Comparison of ENCODE assay signal across 21 mouse cellular contexts in the genomic region with DNA sequence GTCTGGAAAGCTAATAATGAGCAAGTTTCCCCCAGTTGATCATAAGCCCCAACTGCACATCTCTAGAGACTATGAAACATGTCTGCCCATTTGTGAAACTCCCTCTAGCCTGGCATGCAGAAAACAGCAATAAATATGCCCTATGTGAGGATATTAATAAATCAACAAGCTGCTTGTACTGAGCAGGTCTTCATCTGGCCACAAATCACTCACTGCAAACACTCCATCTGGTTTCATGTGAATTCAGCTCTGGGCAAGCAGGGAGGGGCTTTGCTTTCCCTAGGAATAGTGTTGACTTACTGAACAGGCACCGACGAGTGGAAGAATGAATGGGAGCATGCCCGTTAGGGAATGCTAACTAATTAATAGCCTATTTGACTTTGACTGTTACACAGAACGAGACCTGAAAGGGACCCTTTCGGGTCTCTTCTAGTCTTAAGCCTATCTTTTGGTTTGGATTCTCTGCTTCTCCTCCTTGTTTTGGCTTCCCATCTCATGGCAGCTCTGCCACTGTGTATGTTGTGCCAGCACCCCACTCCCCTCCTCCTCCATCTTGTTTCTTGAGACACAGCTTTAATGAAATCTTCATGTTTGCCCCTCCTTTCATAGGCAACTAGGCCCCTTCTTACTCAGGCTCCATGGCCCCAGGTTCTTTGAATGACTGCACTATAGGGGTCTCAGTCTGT.
A peak's percentile ranks its signal among the peaks of the same experiment; 100 is the strongest.
DNase-seq lines count a peak whose midpoint lies in the region; ATAC-seq lines count a peak whose summit lies in the region.
"Had no signal": no experiment of that assay in that cellular context is flagged by ENCODE, and none has a peak within 500 bp of the region (broad histone marks: within the 10 kb centered on the region; RNA-seq: fewer than 3 reads in every experiment).

No protein-coding gene starts in this region.

- no peaks in the 10 kb centered on the region for H3K9me3 ChIP-seq in hindbrain, embryonic 16.5 days (ENCODE audit: control insufficient read depth, low read length)
- no peaks in the 10 kb centered on the region for H3K9me3 ChIP-seq in hindbrain, embryonic 12.5 days (replicated peaks)
- no peaks in the 10 kb centered on the region for H3K9me3 ChIP-seq in limb, embryonic 11.5 days (ENCODE audit: control insufficient read depth, low read length)
- H3K9me3 ChIP-seq: embryonic facial prominence, embryonic 13.5 days; stomach, embryonic 15.5 days had no signal

- no peak overlapping the region for H3K9ac ChIP-seq in hindbrain, embryonic 16.5 days (ENCODE audit: low read depth, low read length)
- no peak overlapping the region for H3K9ac ChIP-seq in hindbrain, embryonic 12.5 days
- no peak overlapping the region for H3K9ac ChIP-seq in limb, embryonic 11.5 days (ENCODE audit: low read length)
- H3K9ac ChIP-seq: embryonic facial prominence, embryonic 13.5 days; stomach, embryonic 15.5 days had no signal

- WGBS in hindbrain, embryonic 16.5 days, result 50% methylated on average over 5 of the region's 5 CpGs
- WGBS in hindbrain, embryonic 12.5 days, result 76% methylated on average over 5 of the region's 5 CpGs
- WGBS in limb, embryonic 11.5 days, result 30% methylated on average over 5 of the region's 5 CpGs

- H3K27me3 ChIP-seq in hindbrain, embryonic 16.5 days (replicated peaks; ENCODE audit: control insufficient read depth, insufficient read depth, low read length), result no peaks in the 10 kb centered on the region
- H3K27me3 ChIP-seq in hindbrain, embryonic 12.5 days, result no peaks in the 10 kb centered on the region
- no peaks in the 10 kb centered on the region for H3K27me3 ChIP-seq in limb, embryonic 11.5 days (ENCODE audit: control insufficient read depth, insufficient read depth, low read length)
- H3K27me3 ChIP-seq: CH12.LX; embryonic facial prominence, embryonic 13.5 days; stomach, embryonic 15.5 days had no signal

- H3K36me3 ChIP-seq in hindbrain, embryonic 16.5 days (ENCODE audit: control insufficient read depth, insufficient read depth, low read length), result no peaks in the 10 kb centered on the region
- no peaks in the 10 kb centered on the region for H3K36me3 ChIP-seq in hindbrain, embryonic 12.5 days
- H3K36me3 ChIP-seq in limb, embryonic 11.5 days (ENCODE audit: control insufficient read depth, insufficient read depth, low read length), result no peaks in the 10 kb centered on the region
- H3K36me3 ChIP-seq: embryonic facial prominence, embryonic 13.5 days; stomach, embryonic 15.5 days had no signal

- no peak overlapping the region for H3K4me2 ChIP-seq in hindbrain, embryonic 16.5 days (ENCODE audit: low read length)
- H3K4me2 ChIP-seq in hindbrain, embryonic 12.5 days (replicated peaks), result no peak overlapping the region
- no peak overlapping the region for H3K4me2 ChIP-seq in limb, embryonic 11.5 days (ENCODE audit: low read depth, severe bottlenecking)
- H3K4me2 ChIP-seq: embryonic facial prominence, embryonic 13.5 days; stomach, embryonic 15.5 days had no signal

- no peak overlapping the region for H3K27ac ChIP-seq in hindbrain, embryonic 16.5 days (ENCODE audit: low read depth, low read length)
- no peak overlapping the region for H3K27ac ChIP-seq in hindbrain, embryonic 12.5 days
- no peak overlapping the region for H3K27ac ChIP-seq in limb, embryonic 11.5 days (replicated peaks; ENCODE audit: low read depth, low read length)
- H3K27ac ChIP-seq: embryonic facial prominence, embryonic 13.5 days; stomach, embryonic 15.5 days had no signal

- peak; percentile 77 for ATAC-seq in hindbrain, embryonic 16.5 days
- ATAC-seq in hindbrain, embryonic 12.5 days (ENCODE audit: low FRiP score), result no peak
- no peak; the same call in 1 of the 2 replicates for ATAC-seq in limb, embryonic 11.5 days (ENCODE audit: insufficient number of reproducible peaks, low FRiP score, low TSS enrichment, low read depth)
- ATAC-seq: intestine, postnatal 0 days had no signal

- no peaks in the 10 kb centered on the region for H3K4me1 ChIP-seq in hindbrain, embryonic 16.5 days (ENCODE audit: control insufficient read depth, insufficient read depth, low read depth, low read length)
- H3K4me1 ChIP-seq in hindbrain, embryonic 12.5 days, result no peaks in the 10 kb centered on the region
- no peaks in the 10 kb centered on the region for H3K4me1 ChIP-seq in limb, embryonic 11.5 days (ENCODE audit: control insufficient read depth, insufficient read depth, low read length)
- H3K4me1 ChIP-seq: embryonic facial prominence, embryonic 13.5 days; stomach, embryonic 15.5 days had no signal

- H3K4me3 ChIP-seq in hindbrain, embryonic 16.5 days (ENCODE audit: low read length), result no peak overlapping the region
- no peak overlapping the region for H3K4me3 ChIP-seq in hindbrain, embryonic 12.5 days
- no peak overlapping the region for H3K4me3 ChIP-seq in limb, embryonic 11.5 days (ENCODE audit: low read depth, low read length)
- H3K4me3 ChIP-seq: embryonic facial prominence, embryonic 13.5 days; stomach, embryonic 15.5 days had no signal

- peak; percentile 9 to 13 for DNase-seq in cerebellum, postnatal 14 days
- no peak for DNase-seq in cerebellum, adult 8-10 months
- peak; percentile 69 for DNase-seq in forelimb bud, embryonic 11.5 days (ENCODE audit: low read depth, low spot score)
- peak; percentile 52 for DNase-seq in limb, embryonic 11.5 days (ENCODE audit: low spot score)
- DNase-seq in thymus, postnatal 10 days (ENCODE audit: low spot score in 2 of 2), result no peak
- DNase-seq in T-cell, adult 2 months (ENCODE audit: low spot score), result no peak
- DNase-seq: adrenal gland, postnatal 14 days; cerebellum, postnatal 25 days; gastrocnemius, postnatal 10 days; heart, postnatal 14 days; kidney, postnatal 10 days; lung, adult 2 months; right cerebral cortex, adult 18-20 months; spleen, adult 18-20 months; thymus, postnatal 25 days had no signal

Comparison
In these comparisons a context has a peak if more than half of its experiments do, and no peak if none do; other contexts are left out.
1. DNase-seq: peak in cerebellum, postnatal 14 days (2 of 2), forelimb bud, embryonic 11.5 days (single experiment) and limb, embryonic 11.5 days (single experiment); none in cerebellum, adult 8-10 months (single experiment), thymus, postnatal 10 days (0 of 2) and T-cell, adult 2 months (single experiment).